Mouse (Mus musculus): ENCODE data around the gene Pqbp1. TPM values are rescaled to one million over a fixed set of nuclear protein-coding genes. Genes with fewer than 3 reads are reported as not detected.
A peak's percentile ranks its signal among the peaks of the same experiment; 100 is the strongest.
"Not testable (repeated sequence)": the region's sequence is repeated elsewhere in the genome, so short reads cannot be mapped to it uniquely, and the experiment has no call there.

Pqbp1 gene
- 10 to 100 TPM; 66.3 to 79.2 TPM for total RNA-seq (2021)
- long read RNA-seq, experiment 1, transcript Pqbp1-203 (7 exons, 1,148 nt), result minor isoform, 22 of 63 reads
- long read RNA-seq, experiment 1, transcript Pqbp1-201 (7 exons, 1,104 nt), result major isoform, 33 of 63 reads
- long read RNA-seq, experiment 1, partial matches to known transcripts, result 0 of 63 reads
- long read RNA-seq, experiment 1, other reads (novel, unspliced or antisense), result 4 of 63 reads
- long read RNA-seq, experiment 2, transcript Pqbp1-203 (7 exons, 1,148 nt), result minor isoform, 8 of 38 reads
- long read RNA-seq, experiment 2, transcript Pqbp1-201 (7 exons, 1,104 nt), result major isoform, 22 of 38 reads
- long read RNA-seq, experiment 2, partial matches to known transcripts, result 0 of 38 reads
- long read RNA-seq, experiment 2, other reads (novel, unspliced or antisense), result 5 of 38 reads

DNA sequence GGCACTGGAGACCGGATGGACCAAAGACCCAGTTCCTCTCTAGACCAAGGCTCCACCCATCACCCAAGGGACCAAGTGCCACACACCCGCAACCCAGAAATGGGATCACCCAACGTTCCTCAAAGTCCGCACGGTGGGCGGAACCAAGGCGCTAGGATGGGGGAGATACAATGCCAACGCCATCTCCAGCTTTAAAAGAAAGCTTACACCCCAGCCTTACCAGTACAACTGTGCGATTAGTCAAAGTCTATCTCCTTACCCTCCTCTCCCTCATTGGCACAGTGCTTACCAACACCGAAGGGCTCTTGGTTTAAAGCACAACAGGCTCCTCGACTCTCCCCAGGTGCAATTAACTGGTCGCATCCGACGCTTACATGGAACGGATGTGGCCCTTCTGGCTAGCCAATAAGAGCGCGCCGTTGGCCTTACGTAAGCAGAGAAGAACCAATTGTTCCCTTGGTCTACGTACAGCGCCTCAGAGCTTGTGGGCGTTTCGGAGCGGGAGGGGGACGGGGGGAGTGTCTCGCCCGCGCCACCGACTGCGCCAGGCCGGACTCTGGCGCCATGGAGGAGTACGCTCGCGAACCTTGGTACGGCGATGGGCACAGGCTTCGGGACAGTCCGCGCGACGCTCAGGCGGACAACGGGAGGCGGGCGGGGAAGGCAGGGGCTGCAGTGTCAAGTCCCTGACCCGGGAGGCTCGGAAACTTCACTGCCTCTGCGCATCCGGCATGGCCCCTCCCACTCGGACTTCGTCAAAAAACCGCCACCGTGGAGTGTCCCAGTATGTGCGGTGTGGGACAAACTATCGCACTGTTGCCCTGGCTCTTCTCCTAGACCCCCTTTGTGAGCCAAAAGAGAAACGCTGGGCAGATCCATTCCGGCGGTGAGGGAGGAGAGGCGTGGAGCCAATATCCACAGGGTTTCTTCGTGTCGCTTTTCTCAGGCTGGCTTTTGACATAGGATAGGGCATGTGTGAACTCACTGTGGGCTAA, at the start of gene Pqbp1, which contains the start of gene Timm17b:
Pqbp1 (minus strand) TSS at position 390 of the 995 bp plus-strand sequence.
Timm17b (plus strand) TSS at position 478 of the 995 bp plus-strand sequence.
- peak; percentile 88 for DNase-seq

GRCm38 (mm10) chrX:7947900-7948492, 48.9 kb upstream of the Pqbp1 start:
- peak; percentile 91 for DNase-seq

GRCm38 (mm10) chrX:7947108-7947899, 48.2 kb upstream of the Pqbp1 start, which contains the start of gene Hdac6:
Hdac6 (minus strand) TSS chrX:7947889.
- DNase-seq, result peak; percentile 9

DNA sequence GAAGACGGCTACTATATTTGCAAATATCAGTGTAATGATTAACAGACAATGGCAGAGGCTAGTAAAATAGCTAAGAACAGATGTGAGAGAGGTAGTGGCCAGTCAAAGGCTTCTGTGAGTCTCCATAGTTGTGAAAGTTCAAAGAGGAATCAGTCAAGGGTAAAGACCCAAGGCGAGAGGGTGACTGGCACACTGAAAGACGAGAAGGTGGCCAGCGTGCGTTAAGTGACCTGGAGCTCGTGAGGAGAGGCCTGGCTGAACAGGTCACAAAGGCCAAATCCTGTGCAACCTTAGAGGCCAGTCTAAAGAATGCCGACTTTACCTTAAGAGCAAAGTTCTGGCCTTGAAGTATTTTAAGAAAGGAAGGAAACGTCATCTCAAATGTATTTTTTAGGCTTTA, 46.5 kb upstream of the Pqbp1 start:
- no peak for DNase-seq

DNA sequence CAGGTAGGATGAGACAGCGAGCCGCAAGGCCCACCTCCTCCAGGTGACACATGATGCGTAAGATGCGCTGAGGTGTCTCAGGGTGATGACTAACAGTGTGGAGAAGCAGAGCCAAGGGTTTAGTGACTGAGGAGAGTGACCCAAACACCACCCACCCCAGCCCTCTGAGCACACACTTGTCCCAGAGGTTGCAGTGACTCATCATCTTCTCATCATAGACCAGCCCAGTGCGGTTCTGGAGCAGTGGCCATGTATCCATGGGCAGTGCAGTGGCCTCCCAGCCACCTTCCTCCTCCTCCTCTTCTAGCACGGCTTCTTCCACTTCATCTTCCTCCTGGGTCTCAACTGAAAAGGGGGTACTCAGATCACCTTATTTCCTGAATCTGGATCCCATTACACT, 38.6 kb upstream of the Pqbp1 start:
- DNase-seq, result no peak

DNA sequence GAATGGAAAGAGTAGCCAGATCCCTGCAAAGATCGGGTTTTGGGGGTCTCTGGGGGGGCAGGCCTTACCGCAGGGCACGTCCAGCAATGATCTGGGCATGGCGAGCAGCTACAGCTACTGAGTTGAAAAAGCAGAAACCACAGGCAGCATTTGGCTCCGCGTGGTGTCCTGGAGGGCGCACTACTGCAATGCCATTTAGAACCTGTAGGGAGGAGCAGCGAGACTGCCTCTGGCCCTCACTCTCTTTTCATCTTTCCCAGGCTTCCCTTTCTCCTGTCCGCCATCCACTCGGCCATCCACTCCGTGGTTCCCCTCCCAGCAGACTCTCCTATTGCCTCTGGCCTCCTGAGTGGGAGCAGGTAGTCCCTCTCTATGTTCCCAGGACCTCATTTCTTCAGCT, 37.8 kb upstream of the Pqbp1 start:
- no peak for DNase-seq

GRCm38 (mm10) chrX:7928270-7928790, 29.3 kb upstream of the Pqbp1 start, which contains the start of gene Eras:
Eras (minus strand) TSS chrX:7928607.
- DNase-seq, result no peak

GRCm38 (mm10) chrX:7927116-7927515, 28.0 kb upstream of the Pqbp1 start:
- DNase-seq, result no peak

- no peak for DNase-seq
Measured at GRCm38 (mm10) chrX:7926266-7926665, 27.2 kb upstream of the Pqbp1 start.

DNA sequence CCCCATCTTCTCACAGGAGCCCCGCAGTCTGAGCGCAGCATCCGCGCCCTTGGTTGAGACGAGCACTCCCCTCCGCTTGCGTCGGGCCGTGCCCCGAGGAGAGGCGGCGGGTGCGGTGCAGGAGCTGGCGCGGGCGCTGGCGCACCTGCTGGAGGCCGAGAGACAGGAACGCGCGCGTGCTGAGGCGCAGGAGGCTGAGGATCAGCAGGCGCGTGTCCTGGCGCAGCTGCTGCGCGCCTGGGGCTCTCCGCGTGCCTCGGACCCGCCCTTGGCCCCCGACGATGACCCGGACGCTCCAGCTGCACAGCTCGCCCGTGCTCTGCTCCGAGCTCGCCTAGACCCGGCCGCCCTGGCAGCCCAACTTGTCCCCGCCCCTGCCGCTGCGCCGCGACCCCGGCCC, 23.0 kb upstream of the Pqbp1 start:
- no peak for DNase-seq

- peak; percentile 15 for DNase-seq
Measured at GRCm38 (mm10) chrX:7919601-7920383, 20.7 kb upstream of the Pqbp1 start, which contains the start of gene Pcsk1n. Pcsk1n (plus strand) TSS chrX:7919822.

GRCm38 (mm10) chrX:7917960-7918359, 18.9 kb upstream of the Pqbp1 start:
- DNase-seq, result not testable (repeated sequence)

- DNase-seq, result peak; percentile 41
Measured at GRCm38 (mm10) chrX:7915669-7916068, 16.6 kb upstream of the Pqbp1 start.

DNA sequence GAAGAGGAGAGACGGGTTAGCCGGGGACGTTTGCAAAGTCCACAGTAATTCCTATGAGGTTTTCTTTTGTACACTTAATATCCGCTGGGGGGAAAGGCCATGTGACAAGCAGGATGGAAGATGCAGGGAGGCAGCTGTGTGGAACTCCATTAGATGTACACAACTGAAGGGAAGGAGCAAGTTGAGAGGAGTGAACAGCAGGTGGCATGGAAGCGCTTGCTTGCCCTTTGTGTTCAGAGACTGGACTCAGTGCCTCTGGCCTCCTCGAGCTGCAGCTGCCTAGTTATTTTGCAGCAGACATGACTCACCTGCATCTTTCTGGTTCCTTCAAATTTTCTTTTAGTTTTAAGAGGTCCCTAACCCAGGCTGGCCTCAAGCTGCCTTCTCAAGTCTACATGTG, 11.4 kb upstream of the Pqbp1 start:
- DNase-seq, result no peak

GRCm38 (mm10) chrX:7909242-7909641, 10.2 kb upstream of the Pqbp1 start, which contains the start of gene Gm10490:
Gm10490 (plus strand) TSS chrX:7909542.
- DNase-seq, result not testable (repeated sequence)

DNA sequence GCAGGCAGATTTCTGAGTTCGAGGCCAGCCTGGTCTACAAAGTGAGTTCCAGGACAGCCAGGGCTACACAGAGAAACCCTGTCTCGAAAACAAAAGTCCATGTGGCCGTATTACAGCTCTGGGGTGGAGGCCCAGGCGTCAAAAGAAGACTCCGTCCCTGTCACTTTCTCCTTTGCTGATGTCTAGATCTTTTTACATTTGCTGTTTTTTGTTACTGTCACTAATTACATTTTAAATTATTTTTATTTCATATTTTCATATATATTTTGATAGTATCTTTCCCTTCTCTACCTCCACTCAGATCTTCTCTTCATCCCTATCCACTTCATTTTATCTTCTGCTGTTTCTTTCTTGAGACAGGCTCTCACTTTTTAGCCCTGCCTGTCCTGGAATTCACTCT, 8.7 kb upstream of the Pqbp1 start, which contains the start of gene Gm10491:
Gm10491 (minus strand) TSS at position 101 of the 400 bp plus-strand sequence.
- no peak for DNase-seq

DNA sequence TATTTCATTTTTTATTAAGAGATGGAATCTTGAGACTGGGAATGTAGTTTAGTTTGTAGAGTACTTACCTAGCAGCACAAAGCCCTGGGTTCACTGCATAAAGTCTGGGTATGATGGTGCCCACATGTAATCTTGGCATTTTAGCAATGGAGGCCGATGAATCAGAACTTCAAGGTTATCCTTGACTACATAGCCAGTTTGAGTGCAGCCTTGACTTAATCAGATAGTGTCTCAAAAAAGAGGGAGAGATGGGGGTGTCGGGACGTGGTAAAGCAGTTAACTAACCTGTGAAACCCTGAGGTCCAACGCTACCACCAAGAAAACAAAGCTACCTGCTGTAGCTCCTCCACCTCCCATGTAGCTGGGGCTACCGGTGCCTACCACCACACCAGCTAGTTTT, 5.4 kb upstream of the Pqbp1 start:
- DNase-seq, result peak; percentile 18

DNA sequence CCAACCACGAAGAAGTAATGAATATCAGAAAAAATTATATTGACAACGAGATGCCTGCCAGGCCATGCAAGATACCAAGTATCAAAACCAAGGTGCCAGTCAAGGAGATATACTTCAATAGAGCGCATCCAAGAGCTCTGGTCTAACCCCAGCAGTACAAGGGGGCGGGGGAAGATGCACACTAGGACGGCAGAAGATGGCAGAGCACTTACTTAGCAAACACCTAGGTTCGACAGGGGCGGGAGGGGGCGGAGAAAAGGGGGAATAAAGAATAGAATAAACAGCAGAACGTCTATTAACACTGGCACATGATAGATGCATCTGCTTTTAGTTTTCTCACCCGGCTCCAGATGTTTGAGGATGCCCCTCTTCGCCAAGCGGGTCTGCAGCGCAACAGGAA, 858 bp downstream of the Pqbp1 start:
- DNase-seq, result no peak

DNA sequence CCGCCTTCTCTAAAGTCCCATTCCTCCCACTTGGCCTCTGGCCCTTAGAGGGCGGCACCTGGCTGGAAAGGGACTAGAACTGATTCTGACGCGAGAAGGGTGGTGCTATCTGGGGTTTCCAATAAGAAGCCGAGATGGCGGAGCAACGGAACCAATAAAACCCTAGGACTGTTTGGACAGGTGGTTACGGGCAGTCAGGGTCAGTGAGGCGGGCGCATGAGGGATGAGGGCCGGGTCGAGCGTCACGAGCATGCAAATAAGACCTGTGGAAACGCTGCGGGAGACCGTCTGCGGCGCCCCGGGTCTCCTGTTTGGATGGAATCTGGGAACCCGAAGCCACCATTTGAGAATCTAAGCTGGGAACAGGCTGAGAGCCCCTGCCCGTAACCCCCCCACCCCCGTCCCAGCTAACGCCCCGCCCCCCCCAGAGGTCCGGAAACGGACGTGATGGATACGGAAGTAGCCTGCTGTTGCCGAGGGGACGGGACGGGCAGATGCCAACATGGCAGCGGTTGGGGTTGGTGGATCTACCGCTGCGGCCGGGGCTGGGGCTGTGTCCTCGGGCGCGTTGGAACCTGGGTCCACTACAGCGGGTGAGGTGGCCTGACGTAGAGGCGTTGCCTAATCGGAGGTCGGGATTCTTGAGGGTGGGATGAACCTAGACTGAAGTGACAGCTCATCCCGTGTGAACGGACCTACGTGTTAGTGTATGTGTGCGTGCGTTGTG, 15.1 kb downstream of the Pqbp1 start, which contains the start of gene Slc35a2:
Slc35a2 (plus strand) TSS at position 188 of the 727 bp plus-strand sequence.
- peak; percentile 88 for DNase-seq
